Mouse (Mus musculus) heart, adult 2 months (tissue): Measurements from ENCODE around the gene Nipsnap2. TPM values are rescaled to one million over a fixed set of nuclear protein-coding genes. Genes with fewer than 3 reads are reported as not detected.

ENCODE experiments used
- DNase-seq, 2 experiments: peaks; one replicate each; pipeline ENCODE4 v3.0.0; 2021
- H3K27ac ChIP-seq: fragments of 200-600 bp; 2 replicates; pipeline ENCODE4 v1.8.1; 2022
- H3K27me3 ChIP-seq: fragments of 200-500 bp; 2 replicates; pipeline ENCODE4 v1.6.1; 2012; ENCODE audit warnings: mild to moderate bottlenecking, low read length, inconsistent platforms, mixed read lengths; ENCODE audit not compliant: control insufficient read depth, insufficient read depth
- H3K36me3 ChIP-seq: fragments of 200-500 bp; 2 replicates; pipeline ENCODE4 v1.6.1; 2012; ENCODE audit warnings: low read length, inconsistent platforms; ENCODE audit not compliant: control insufficient read depth, insufficient read depth
- H3K4me1 ChIP-seq: fragments of 200-500 bp; 2 replicates; pipeline ENCODE4 v1.6.1; 2011; ENCODE audit warnings: low read length; ENCODE audit not compliant: control insufficient read depth, insufficient read depth
- H3K4me3 ChIP-seq: fragments of 200-600 bp; 2 replicates; pipeline ENCODE4 v1.8.1; 2022
- H3K79me2 ChIP-seq: fragments of 200-500 bp; replicated peaks from 2 replicates; pipeline ENCODE4 v1.6.1; 2012; ENCODE audit warnings: mild to moderate bottlenecking, inconsistent platforms, low read length, moderate library complexity, mixed read lengths; ENCODE audit not compliant: control insufficient read depth, insufficient read depth
- H3K9ac ChIP-seq: fragments of 200-500 bp; 2 replicates; pipeline ENCODE4 v1.6.1; 2012; ENCODE audit warnings: low read depth, mild to moderate bottlenecking, control low read depth, inconsistent platforms, low read length, mixed read lengths
- CTCF ChIP-seq: fragments of 200-600 bp; IDR thresholded peaks from 2 replicates; pipeline ENCODE4 v1.8.1; 2022; ENCODE audit warnings: antibody characterized with exemption, mild to moderate bottlenecking, moderate library complexity
- EP300 ChIP-seq: fragments of 200-500 bp; IDR thresholded peaks from 2 replicates; pipeline ENCODE4 v1.6.1; 2011; ENCODE audit warnings: low read depth, low read length, control low read depth; ENCODE audit not compliant: insufficient read depth
- POLR2A ChIP-seq: fragments of 200-500 bp; IDR thresholded peaks from 2 replicates; pipeline ENCODE4 v1.6.1; 2011; ENCODE audit warnings: mild to moderate bottlenecking, low read depth, low read length, control low read depth; ENCODE audit not compliant: insufficient read depth
- WGBS: fragments of 180-500 bp; shearing (Covaris S2); methylation state at CpG from one replicate; pipeline ENCODE4 v1.1.7; 2018; 5-methylcytosine and 5-hydroxymethylcytosine counted together
- intact Hi-C: fragments of 180-260 bp; cut with DNase I; formaldehyde crosslinking; loops from one replicate; pipeline ENCODE4 v1.15.1; 2025
- polyA plus RNA-seq: library from polyadenylated mRNA; depleted of rRNA; stranded (reverse); fragments of >200 nt; gene quantifications from 2 replicates; pipeline ENCODE4 v1.2.3, GENCODE M21; 2012
- total RNA-seq, 2 experiments: library from RNA; stranded (reverse); gene quantifications; 2 replicates each; pipeline ENCODE4 v1.2.3; 2021

Gene Nipsnap2
- total and polyA plus RNA-seq, 3 experiments, result 462 to 948 (median 785) TPM

- Histone ChIP-seq H3K4me1 (no peaks in the 10 kb centered on the region), H3K36me3 (no peaks in the 10 kb centered on the region), H3K27me3 (no peaks in the 10 kb centered on the region), H3K27ac (no peak overlapping the region), H3K79me2 (no peaks in the 10 kb centered on the region), H3K9ac (no peak overlapping the region), H3K4me3 (no peak overlapping the region)
- 57% methylated on average over 7 of the region's 7 CpGs for WGBS
- intact Hi-C loops, result no loop called here
- DNase-seq, result no peak
- TF ChIP-seq CTCF (no peak), POLR2A (no peak), EP300 (no peak)
Measured at GRCm38 (mm10) chr5:129742903-129743488, 18.1 kb downstream of the Nipsnap2 start.

DNA sequence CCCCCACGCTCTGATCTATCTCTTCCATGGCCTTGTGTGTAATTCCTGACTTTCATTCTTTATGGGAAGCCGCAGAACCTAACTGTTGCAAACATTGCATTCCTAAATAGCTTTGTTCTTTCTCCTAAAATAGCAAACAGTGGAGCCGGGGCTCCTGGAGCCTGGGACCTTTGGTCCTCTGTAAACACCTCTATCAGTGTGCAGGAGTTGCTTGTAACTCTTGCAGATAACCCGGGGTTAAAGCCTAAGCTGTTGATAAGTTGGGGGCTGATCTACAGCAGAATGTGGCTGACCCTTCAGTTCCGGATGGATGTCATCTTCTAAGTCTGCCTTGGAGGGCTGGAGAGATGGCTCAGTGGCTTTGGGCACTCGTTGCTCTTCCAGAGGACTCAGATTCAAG is 19.2 kb downstream of the Nipsnap2 start:
- Histone ChIP-seq H3K4me1 (no peaks in the 10 kb centered on the region), H3K27me3 (no peaks in the 10 kb centered on the region), H3K4me3 (no peak overlapping the region), H3K79me2 (no peaks in the 10 kb centered on the region), H3K9ac (no peak overlapping the region), H3K36me3 (no peaks in the 10 kb centered on the region), H3K27ac (no peak overlapping the region)
- intact Hi-C loops, result no loop called here
- no peak for DNase-seq
- 25% methylated on average over 6 of the region's 6 CpGs for WGBS
- TF ChIP-seq CTCF (no peak), EP300 (no peak), POLR2A (no peak)

GRCm38 (mm10) chr5:129756886-129757285 is 32.0 kb downstream of the Nipsnap2 start:
- TF ChIP-seq EP300, result no peak
- no peak for TF ChIP-seq POLR2A
- TF ChIP-seq CTCF, result no peak
- H3K79me2 ChIP-seq, result no peaks in the 10 kb centered on the region
- no peak overlapping the region for H3K4me3 ChIP-seq
- no peaks in the 10 kb centered on the region for H3K27me3 ChIP-seq
- no peak overlapping the region for H3K9ac ChIP-seq
- H3K27ac ChIP-seq, result no peak overlapping the region
- no peak for DNase-seq
- intact Hi-C loops, result no loop called here
- no peaks in the 10 kb centered on the region for H3K4me1 ChIP-seq
- 91% methylated on average over 20 of the region's 20 CpGs for WGBS
- H3K36me3 ChIP-seq, result no peaks in the 10 kb centered on the region

DNA sequence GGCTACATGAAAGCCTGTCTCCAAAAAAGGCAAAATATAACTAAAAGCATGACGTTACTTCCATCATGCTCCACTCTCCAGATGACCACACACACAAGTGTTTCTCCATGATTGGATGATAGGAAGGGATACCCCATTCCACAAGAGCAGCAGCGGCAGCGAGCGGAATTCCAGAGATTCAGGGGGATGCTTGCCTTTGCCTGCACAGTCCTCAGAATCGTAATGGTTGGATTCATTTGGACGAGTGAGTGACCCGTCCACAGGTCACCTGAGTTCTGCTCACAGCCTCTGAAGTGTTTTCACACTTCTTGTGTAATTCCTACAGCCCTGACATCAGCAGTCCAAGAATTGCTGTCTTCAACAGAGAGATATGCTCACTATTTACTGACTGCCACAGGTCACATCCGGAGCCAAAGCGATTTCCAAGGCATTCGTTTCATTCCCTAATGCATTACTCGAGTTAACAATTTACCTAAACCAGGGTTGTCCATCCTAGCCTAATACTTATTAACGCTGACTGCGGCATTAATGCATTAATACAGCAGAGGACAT is 35.1 kb downstream of the Nipsnap2 start:
- TF ChIP-seq CTCF, result no peak
- no peak for TF ChIP-seq EP300
- TF ChIP-seq POLR2A, result no peak
- no peaks in the 10 kb centered on the region for H3K4me1 ChIP-seq
- WGBS, result 83% methylated on average over 13 of the region's 13 CpGs
- no peak overlapping the region for H3K27ac ChIP-seq
- DNase-seq, result no peak
- H3K4me3 ChIP-seq, result no peak overlapping the region
- H3K79me2 ChIP-seq, result no peaks in the 10 kb centered on the region
- no peaks in the 10 kb centered on the region for H3K27me3 ChIP-seq
- intact Hi-C loops, result no loop called here
- H3K9ac ChIP-seq, result no peak overlapping the region
- no peaks in the 10 kb centered on the region for H3K36me3 ChIP-seq

DNA sequence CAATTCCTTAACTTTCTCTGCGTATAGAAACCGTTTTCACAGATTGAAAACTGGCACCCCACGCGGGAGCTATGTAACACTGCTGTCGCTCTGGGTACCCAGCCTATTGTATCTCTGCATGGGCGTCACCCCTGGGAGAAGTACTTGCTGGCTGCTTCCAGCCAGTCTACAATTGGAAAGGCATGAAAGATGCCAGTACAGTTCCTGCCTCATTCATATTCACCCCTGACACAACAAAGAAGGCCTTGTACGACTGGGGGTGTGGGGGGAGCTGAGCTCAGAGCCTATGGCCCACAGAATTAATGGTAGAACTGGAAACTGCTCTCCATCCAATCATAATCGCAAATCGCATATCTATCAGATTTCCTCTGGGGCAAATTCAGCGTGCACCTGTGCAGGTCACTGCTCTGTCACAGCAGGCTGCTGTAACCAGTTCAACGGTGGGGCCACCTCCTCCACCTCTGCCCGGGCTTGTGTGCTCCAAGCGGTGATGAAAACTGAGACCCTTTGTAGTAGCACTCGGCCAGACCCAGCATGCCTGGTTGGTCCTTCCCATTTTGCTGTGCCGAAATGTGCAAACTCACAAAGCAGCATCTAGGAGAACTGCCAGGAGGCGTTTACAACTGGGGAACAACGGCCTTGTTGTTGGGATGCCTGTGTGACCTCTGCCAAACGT is 37.1 kb downstream of the Nipsnap2 start:
- TF ChIP-seq POLR2A (no peak), EP300 (no peak), CTCF (no peak)
- intact Hi-C loops, result no loop called here
- no peaks in the 10 kb centered on the region for H3K4me1 ChIP-seq
- WGBS, result 82% methylated on average over 18 of the region's 18 CpGs
- H3K79me2 ChIP-seq, result no peaks in the 10 kb centered on the region
- H3K27me3 ChIP-seq, result no peaks in the 10 kb centered on the region
- no peak overlapping the region for H3K27ac ChIP-seq
- DNase-seq, result no peak
- no peaks in the 10 kb centered on the region for H3K36me3 ChIP-seq
- H3K9ac ChIP-seq, result no peak overlapping the region
- no peak overlapping the region for H3K4me3 ChIP-seq

DNA sequence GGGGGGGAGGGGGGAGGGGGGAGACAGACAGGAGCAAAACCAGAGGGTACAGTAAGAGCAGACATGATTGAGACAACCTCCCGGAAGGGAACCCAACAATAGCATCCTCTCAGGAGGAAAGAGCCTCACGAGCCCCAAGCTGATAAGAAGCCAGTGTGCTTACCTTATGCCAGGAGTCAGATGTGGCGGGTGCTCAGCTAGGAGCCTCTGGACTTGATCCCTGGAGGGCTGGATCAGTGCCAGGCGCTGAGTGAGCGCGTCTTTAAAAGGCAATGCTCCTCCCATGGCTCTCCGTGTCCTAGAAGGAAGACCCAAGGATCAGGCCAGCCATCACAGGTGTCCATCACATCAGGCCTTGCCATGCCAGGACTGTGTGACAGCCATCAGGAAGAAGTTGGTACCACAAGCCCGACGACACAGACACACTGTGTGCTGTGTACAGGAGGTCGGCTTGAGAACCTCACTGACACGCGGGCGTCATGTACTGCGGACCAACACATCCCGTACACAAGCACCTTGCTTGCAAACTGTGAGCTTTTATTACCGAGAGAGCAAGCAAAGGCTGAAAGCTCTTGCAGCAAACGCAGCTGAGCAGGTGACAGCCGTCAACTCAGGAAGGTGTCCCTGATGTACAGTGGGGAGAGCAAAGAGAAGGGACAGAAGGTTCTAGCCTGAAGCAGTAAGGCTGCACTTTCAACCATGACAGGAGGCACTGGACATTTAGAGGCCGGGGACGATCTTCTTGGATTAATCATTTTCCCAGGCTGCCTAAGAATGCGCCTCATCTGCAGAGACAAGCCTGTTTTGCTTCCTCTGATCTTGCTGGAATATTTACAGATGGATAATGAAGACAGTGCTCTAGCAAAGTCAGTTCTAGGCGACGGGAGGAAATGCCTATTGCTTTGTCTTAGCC is 45.8 kb downstream of the Nipsnap2 start:
- Histone ChIP-seq H3K36me3 (no peaks in the 10 kb centered on the region), H3K27ac (no peak overlapping the region), H3K27me3 (no peaks in the 10 kb centered on the region), H3K4me3 (no peak overlapping the region), H3K4me1 (no peaks in the 10 kb centered on the region), H3K79me2 (no peaks in the 10 kb centered on the region), H3K9ac (no peak overlapping the region)
- intact Hi-C loops, result no loop called here
- no peak for DNase-seq
- 63% methylated on average over 23 of the region's 23 CpGs for WGBS
- TF ChIP-seq POLR2A (no peak), CTCF (no peak), EP300 (no peak)
